Mouse (Mus musculus) heart, embryonic 13.5 days (tissue): ENCODE measurements around the gene Fgfr2. TPM values are rescaled to one million over a fixed set of nuclear protein-coding genes. Genes with fewer than 3 reads are reported as not detected.

Experiments
- ATAC-seq: fragments of 200-750 bp; cut with Nextera tagmentation; 2 replicates; pipeline ENCODE4 v1.8.0; 2017; ENCODE audit warnings: moderate TSS enrichment; ENCODE audit not compliant: insufficient number of reproducible peaks, low FRiP score, low TSS enrichment; ENCODE audit errors: extremely low read depth
- H3K27ac ChIP-seq: fragments of 300-500 bp; sonication (generic); replicated peaks from 2 replicates; pipeline ENCODE4 v1.5.1; 2015; ENCODE audit warnings: moderate library complexity, mild to moderate bottlenecking, inconsistent platforms
- H3K27me3 ChIP-seq: fragments of 300-500 bp; sonication (generic); replicated peaks from 2 replicates; pipeline ENCODE4 v1.6.1; 2015; ENCODE audit warnings: mild to moderate bottlenecking, inconsistent platforms
- H3K36me3 ChIP-seq: fragments of 300-500 bp; sonication (generic); 2 replicates; pipeline ENCODE4 v1.6.1; 2015; ENCODE audit warnings: mild to moderate bottlenecking, inconsistent platforms
- H3K4me1 ChIP-seq: fragments of 300-500 bp; sonication (generic); 2 replicates; pipeline ENCODE4 v1.6.1; 2015; ENCODE audit warnings: inconsistent platforms
- H3K4me2 ChIP-seq: fragments of 300-500 bp; sonication (generic); 2 replicates; pipeline ENCODE4 v1.6.1; 2015; ENCODE audit warnings: inconsistent platforms, mild to moderate bottlenecking, moderate library complexity
- H3K4me3 ChIP-seq: fragments of 300-500 bp; sonication (generic); 2 replicates; pipeline ENCODE4 v1.5.1; 2015; ENCODE audit warnings: moderate library complexity, mild to moderate bottlenecking, inconsistent platforms
- H3K9ac ChIP-seq: fragments of 300-500 bp; sonication (generic); 2 replicates; pipeline ENCODE4 v1.6.1; 2015; ENCODE audit warnings: inconsistent platforms, mild to moderate bottlenecking, moderate library complexity
- H3K9me3 ChIP-seq: fragments of 300-500 bp; sonication (generic); 2 replicates; pipeline ENCODE4 v1.6.1; 2016; ENCODE audit warnings: inconsistent platforms
- WGBS: fragments of 180-500 bp; shearing (Covaris S2); methylation state at CpG from one replicate; pipeline ENCODE4 v1.1.7; 2015; ENCODE audit warnings: mixed read lengths; 5-methylcytosine and 5-hydroxymethylcytosine counted together
- polyA plus RNA-seq: library from polyadenylated mRNA; unstranded; fragments of >200 nt; fragmentation: Nextera tagmentation; extraction: Ambion mirVana; gene quantifications from 2 replicates; pipeline ENCODE4 v1.2.1, GENCODE M21; 2015

Fgfr2 gene
- polyA plus RNA-seq, 1 experiment from 2014 or later, result 22.5 TPM

DNA sequence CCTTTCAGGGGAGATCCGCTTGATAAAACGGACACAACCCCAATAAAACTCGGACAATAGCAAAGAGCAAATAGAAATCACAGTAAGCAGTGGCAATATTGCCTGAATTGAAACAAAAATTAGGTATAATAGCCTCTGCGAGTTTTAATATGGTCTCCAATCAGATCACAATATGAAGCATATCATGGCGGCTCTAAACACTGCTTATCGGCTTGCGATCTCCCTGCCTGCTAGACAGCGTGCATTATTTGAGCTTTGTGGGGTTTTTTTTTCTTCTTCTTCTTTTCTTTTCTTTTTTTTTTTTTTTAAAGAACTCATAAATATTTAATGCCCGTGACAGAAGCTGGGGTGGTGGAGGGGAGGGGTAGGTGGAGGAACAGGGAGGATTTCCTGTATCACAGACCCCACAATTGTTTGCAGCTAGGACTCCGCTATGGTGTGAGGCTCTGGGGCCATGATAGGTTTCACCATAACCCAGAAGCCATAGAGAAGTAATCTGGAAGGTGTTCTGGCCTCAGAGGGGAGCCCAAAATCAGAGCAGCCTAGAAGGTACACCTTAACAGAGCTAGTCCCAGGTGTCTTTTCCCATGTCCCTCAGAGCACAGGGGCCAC is 1334.4 kb downstream of the Fgfr2 start:
- Histone ChIP-seq H3K36me3 (no peaks in the 10 kb centered on the region), H3K4me1 (no peaks in the 10 kb centered on the region), H3K9me3 (no peaks in the 10 kb centered on the region), H3K4me3 (no peak overlapping the region), H3K9ac (no peak overlapping the region), H3K27ac (no peak overlapping the region), H3K4me2 (no peak overlapping the region), H3K27me3 (no peaks in the 10 kb centered on the region)
- WGBS, result 84% methylated on average over 10 of the region's 10 CpGs
- no peak for ATAC-seq

DNA sequence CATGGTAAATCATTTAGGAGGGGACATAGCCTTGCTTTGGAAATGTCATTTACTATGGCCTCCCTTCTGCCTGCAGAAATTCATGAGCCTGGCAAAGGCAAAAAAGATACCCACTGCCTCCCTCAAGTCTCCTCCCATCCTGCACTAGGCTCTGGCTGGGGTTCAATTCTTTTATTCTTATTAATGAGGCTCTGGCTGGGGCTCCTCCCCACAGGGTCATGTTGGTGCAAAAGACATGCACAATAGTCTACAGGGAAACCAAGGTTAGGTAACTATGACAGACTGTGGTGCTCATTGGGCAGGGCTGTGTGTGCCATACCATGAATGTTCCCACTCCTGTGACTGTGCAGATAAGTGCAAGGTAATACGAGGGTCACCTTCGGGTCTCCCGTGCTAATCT is 1337.4 kb downstream of the Fgfr2 start:
- no peak for ATAC-seq
- H3K9me3 ChIP-seq, result no peaks in the 10 kb centered on the region
- H3K9ac ChIP-seq, result no peak overlapping the region
- H3K27ac ChIP-seq, result no peak overlapping the region
- H3K27me3 ChIP-seq, result no peaks in the 10 kb centered on the region
- H3K36me3 ChIP-seq, result no peaks in the 10 kb centered on the region
- no peaks in the 10 kb centered on the region for H3K4me1 ChIP-seq
- no peak overlapping the region for H3K4me3 ChIP-seq
- no peak overlapping the region for H3K4me2 ChIP-seq
- 88% methylated on average over 3 of the region's 3 CpGs for WGBS

DNA sequence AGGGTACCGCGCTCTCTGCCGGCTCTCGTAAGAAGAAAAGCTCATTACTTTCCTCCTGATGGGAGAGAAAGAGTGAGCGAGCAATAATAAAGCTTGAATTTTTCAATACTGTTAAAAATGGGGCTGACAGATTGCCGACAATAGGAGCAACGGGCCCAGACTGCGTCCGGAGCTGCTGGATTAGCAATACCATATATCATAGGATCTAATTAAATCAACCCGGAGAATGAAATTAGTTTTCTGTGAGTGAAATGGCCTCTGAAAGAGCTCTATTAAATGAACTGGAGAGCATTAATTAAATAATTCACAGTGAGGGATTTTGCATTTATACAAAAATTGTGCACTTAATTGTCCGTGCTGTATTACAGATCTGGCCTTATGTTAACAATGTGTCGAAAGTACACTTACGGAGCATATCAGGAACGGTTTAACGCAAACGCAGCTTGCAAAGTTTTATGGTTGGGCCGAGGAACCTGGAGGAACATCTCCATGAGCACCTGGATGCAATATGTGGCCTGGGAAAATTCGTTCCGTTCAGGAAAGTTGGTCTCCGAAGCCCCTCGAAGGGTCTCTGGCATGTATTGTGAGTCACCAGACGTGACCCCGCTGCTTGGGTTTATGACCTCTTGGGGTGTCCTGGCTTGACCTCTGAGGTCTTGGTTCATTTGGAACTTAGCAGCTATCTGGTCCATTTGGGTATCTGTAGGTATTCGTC is 1344.7 kb downstream of the Fgfr2 start:
- H3K27me3 ChIP-seq, result peaks cover 29% of the 10 kb centered on the region
- no peak overlapping the region for H3K9ac ChIP-seq
- no peak overlapping the region for H3K4me2 ChIP-seq
- no peaks in the 10 kb centered on the region for H3K36me3 ChIP-seq
- no peaks in the 10 kb centered on the region for H3K9me3 ChIP-seq
- no peaks in the 10 kb centered on the region for H3K4me1 ChIP-seq
- H3K27ac ChIP-seq, result no peak overlapping the region
- ATAC-seq, result no peak
- 83% methylated on average over 24 of the region's 24 CpGs for WGBS
- H3K4me3 ChIP-seq, result no peak overlapping the region

DNA sequence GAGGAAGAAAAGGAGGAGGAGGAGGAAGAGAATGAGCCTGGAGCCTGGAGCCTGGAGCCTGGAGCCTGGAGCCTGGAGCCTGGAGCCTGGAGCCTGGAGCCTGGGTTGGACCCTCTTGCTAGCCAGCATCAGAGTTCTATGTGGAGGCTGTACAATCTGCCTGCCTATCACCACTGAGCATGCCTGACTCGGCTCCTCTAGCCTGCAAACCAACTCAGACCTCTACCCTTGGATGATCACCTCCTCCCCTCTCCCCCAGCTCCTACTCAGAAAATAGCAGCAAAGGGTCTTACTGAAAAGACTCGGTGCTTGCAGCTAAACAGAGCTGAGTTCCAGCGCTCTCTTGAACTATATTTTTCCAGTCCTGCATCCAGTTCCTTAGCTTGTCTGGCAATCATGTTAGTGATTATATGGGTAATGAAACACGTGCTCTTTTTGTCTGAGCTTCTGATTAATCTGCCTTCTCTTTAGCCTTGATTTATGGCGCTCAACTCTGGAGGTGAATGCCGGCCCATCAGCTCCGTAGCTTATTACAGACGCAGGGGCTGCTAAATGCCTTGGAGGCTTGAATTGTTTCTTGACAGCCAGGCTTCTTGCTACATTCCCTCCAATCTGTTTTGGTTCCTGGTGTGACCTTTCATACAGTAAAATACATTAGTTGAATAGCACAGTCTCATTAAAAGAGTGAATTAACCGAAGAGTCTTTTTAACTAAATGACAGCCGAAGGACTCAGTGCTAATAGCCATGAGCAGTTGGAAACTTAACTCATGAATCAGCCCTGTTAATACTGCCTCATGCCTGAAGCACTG is 1345.5 kb downstream of the Fgfr2 start:
- Histone ChIP-seq H3K4me3 (no peak overlapping the region), H3K36me3 (no peaks in the 10 kb centered on the region), H3K27ac (no peak overlapping the region), H3K9me3 (no peaks in the 10 kb centered on the region), H3K27me3 (peaks cover 31% of the 10 kb centered on the region), H3K9ac (no peak overlapping the region), H3K4me1 (no peaks in the 10 kb centered on the region), H3K4me2 (no peak overlapping the region)
- no peak for ATAC-seq
- 58% methylated on average over 10 of the region's 10 CpGs for WGBS

DNA sequence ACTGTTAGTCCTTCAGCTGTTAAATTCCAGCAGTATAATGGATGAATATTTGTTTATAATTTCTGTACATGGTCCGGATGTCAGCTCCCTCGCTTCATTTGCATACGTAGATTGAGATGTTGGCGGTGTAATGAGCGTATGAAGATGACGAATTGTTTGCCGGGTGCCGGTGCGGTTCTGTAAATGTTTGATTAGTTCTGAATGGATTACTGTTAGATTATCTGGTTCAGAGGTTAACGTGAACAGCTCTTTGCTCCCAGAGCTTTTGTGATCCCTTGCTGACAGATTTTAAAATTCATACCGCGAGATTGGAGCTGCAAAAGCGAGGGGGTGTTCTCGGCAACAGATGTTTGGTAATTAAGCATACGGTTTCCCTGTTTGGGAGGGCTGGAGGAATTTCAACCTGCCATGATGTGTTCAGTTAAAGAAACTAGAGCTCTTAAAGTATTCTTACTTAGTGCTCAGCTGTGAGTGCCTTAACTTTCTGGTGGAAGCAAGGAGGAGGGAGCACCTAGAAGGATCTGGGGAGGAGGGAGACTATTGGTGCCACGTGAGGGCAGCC is 1346.9 kb downstream of the Fgfr2 start:
- Histone ChIP-seq H3K9ac (no peak overlapping the region), H3K36me3 (no peaks in the 10 kb centered on the region), H3K27me3 (peaks cover 31% of the 10 kb centered on the region), H3K4me1 (no peaks in the 10 kb centered on the region), H3K4me3 (no peak overlapping the region), H3K27ac (no peak overlapping the region), H3K9me3 (no peaks in the 10 kb centered on the region), H3K4me2 (no peak overlapping the region)
- no peak for ATAC-seq
- WGBS, result 74% methylated on average over 16 of the region's 16 CpGs

DNA sequence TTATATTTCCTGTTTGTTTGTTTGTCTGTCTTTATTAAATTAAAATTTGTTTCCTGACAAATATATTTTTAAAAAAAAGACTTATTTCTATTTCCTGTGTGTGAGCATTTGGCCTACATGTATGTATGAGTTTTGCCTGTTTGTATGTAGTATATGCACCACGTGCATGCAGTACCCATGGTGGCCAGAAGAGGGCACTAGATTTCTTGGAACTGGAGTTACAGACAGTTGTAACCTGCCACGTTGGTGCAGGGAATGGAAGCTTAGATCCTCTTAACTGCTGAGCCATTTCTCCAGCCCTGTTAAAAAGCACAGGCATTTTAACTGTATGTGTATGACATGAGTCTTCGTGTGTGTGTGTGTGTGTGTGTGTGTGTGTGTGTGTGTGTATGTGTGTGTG is 1365.2 kb downstream of the Fgfr2 start:
- Histone ChIP-seq H3K4me1 (no peaks in the 10 kb centered on the region), H3K27me3 (no peaks in the 10 kb centered on the region), H3K4me3 (no peak overlapping the region), H3K9me3 (peaks cover 14% of the 10 kb centered on the region; the same call in 1 of the 2 replicates), H3K36me3 (no peaks in the 10 kb centered on the region), H3K9ac (no peak overlapping the region), H3K27ac (no peak overlapping the region), H3K4me2 (no peak overlapping the region)
- ATAC-seq, result no peak
- 75% methylated on average over 3 of the region's 3 CpGs for WGBS

DNA sequence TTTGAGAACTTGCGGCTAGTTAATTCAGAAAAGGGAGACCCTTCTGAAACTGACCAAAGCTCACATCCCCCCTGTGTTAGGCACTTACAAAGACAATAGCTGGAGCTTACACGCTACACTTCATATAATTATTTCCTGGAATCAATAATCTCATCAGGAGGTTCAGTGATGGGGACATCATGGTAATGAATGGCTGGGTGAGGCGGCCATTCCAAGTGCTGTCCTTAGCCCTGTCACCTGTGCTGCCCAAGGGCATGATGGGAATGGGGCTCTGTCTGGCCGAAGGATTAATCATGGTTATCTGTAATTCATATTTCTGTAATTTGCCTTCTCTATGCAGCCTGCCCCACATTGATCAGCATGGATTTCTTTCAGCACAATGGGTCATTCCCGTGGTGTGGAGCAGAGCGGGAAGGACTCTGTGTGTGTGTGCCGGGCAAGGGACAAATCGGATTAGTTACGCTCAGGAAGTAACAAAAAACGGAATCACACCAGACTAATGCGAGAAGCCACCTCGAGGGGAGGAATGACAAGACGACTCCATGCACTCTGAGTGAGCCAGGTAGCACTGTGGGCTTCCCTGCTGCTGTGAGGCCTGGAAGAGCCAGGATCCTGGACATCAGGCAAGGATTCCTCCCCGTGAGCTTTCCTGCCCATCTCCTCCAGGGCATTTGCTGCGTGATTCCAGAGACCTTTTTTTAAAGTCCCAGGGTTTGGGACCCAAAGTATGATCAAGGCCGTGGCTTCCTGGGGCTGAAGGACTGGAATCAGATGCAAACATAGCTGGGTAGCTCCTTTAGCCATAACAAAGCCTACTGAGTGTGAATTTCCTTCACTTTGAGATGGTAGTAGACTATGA is 1375.8 kb downstream of the Fgfr2 start:
- Histone ChIP-seq H3K27me3 (peaks cover 18% of the 10 kb centered on the region), H3K9me3 (no peaks in the 10 kb centered on the region), H3K4me1 (peaks cover 5% of the 10 kb centered on the region; the same call in 1 of the 2 replicates), H3K9ac (no peak overlapping the region), H3K4me2 (no peak overlapping the region), H3K4me3 (no peak overlapping the region), H3K27ac (no peak overlapping the region), H3K36me3 (no peaks in the 10 kb centered on the region)
- 61% methylated on average over 16 of the region's 16 CpGs for WGBS
- ATAC-seq, result no peak

DNA sequence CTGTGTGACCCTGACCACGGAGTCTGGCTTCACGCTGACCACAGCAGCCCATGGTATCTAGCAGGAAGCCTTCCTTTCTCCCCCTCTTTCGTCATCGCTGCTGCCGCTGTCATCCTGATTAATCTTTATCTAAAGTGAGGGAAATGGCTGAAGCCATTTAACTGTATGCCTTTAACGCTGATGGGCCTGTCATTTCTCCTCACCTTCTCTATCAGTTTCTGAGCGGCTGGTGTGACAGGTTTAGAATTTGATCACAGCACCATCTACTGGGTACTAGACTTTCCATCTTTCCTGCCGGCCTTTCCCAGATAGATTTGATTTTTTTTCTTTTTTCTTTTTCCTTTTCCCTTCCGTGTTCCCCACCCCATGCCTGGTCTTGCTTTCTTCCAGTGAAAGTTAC is 1376.4 kb downstream of the Fgfr2 start:
- no peak for ATAC-seq
- Histone ChIP-seq H3K9me3 (no peaks in the 10 kb centered on the region), H3K4me3 (no peak overlapping the region), H3K4me2 (no peak overlapping the region; the same call in 1 of the 2 replicates), H3K9ac (no peak overlapping the region), H3K4me1 (peaks cover 5% of the 10 kb centered on the region; the same call in 1 of the 2 replicates), H3K36me3 (no peaks in the 10 kb centered on the region), H3K27ac (no peak overlapping the region), H3K27me3 (peaks cover 20% of the 10 kb centered on the region)
- 11% methylated on average over 9 of the region's 9 CpGs for WGBS

DNA sequence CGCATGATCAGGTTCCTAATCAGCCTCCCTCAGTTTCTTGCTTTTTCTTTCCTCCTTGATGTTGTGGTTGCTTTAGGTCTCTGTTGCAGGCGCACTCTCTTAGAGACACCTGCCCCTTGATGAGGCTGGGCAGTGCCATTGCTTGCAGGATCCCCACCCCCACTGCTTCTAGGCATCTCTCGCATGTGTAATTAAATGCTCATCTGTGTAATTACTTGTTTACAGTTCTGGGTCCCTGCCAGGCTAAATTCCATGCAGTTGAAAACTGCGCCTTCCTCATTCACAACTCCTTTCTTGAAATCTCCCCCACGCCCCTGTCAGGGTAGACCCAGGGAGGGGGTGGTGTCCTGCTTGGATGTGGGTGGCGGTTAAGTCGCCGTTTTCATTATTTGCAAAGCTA is 1380.0 kb downstream of the Fgfr2 start:
- H3K27me3 ChIP-seq, result peaks cover 15% of the 10 kb centered on the region
- peaks cover 5% of the 10 kb centered on the region; the same call in 1 of the 2 replicates for H3K4me1 ChIP-seq
- no peaks in the 10 kb centered on the region for H3K36me3 ChIP-seq
- H3K4me2 ChIP-seq, result no peak overlapping the region
- WGBS, result 65% methylated on average over 8 of the region's 8 CpGs
- ATAC-seq, result no peak
- H3K9me3 ChIP-seq, result no peaks in the 10 kb centered on the region
- H3K9ac ChIP-seq, result no peak overlapping the region
- no peak overlapping the region for H3K27ac ChIP-seq
- H3K4me3 ChIP-seq, result no peak overlapping the region

DNA sequence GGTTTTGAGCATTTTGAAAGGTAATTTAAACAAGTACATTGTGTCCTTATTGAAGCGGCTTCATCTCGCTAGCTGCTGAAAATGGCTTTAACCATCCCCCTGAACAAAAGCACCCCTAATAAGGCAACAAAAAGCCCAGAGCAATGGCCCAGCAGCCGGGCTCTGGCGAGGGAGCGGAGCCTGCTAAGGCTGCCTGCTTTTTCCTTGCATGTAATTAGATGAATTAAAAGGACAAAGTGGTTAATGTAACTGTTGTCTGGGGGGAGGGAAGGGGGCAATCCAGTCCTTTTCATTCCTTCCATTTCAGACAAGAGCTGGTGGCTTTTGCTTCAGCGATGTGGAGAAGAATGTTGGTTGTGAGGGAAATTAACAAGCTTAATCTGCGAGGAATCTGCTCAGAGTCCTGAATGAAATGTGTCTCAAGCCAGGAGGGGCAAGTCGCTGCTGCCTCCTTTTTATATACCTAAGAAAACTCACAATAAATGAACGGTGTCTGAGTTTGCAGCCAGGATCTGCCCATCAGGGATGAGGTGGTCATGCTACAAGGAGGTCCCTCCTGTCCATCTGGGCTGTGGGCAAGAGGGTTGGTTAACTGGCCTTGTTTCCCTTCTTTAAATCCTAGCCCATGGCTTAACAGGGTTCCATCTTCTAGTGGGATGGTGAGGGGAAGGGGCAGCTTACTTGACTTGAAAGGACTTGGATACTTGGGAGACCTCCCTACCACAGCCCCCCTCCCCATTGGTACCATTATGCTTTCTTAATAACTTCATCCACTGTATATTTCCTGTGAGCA is 1400.2 kb downstream of the Fgfr2 start:
- peaks cover 20% of the 10 kb centered on the region for H3K27me3 ChIP-seq
- no peak overlapping the region for H3K4me2 ChIP-seq
- ATAC-seq, result no peak
- H3K9ac ChIP-seq, result no peak overlapping the region
- no peaks in the 10 kb centered on the region for H3K36me3 ChIP-seq
- H3K4me3 ChIP-seq, result no peak overlapping the region
- no peaks in the 10 kb centered on the region for H3K4me1 ChIP-seq
- H3K9me3 ChIP-seq, result no peaks in the 10 kb centered on the region
- H3K27ac ChIP-seq, result no peak overlapping the region
- WGBS, result 45% methylated on average over 9 of the region's 9 CpGs
